Mouse (Mus musculus) erythroid progenitor cell, adult 5-6 weeks (primary cell): ENCODE data around the gene Cox14. TPM values are rescaled to one million over a fixed set of nuclear protein-coding genes. Genes with fewer than 3 reads are reported as not detected.

Source experiments
- ATAC-seq: replicated peaks from 2 replicates; pipeline ENCODE4 v1.8.0; 2016; ENCODE audit warnings: moderate number of reproducible peaks, mild to moderate bottlenecking, moderate TSS enrichment, inconsistent platforms; ENCODE audit not compliant: poor library complexity, low FRiP score, severe bottlenecking
- total RNA-seq, 2 experiments: library from RNA; stranded (forward) in 1 of 2; stranded (reverse) in 1 of 2; fragments of 150-400 nt in 1 of 2; fragments of 186-747, 209-891 nt in 1 of 2; gene quantifications; 2 replicates each; pipeline versions ENCODE4 v1.2.3 to v1.2.4; 2015 to 2017; ENCODE audit warnings: low replicate concordance in 2 of 2

The Cox14 gene
- total RNA-seq, 2 experiments from 2014 or later = 7.1 to 11.3 TPM

DNA sequence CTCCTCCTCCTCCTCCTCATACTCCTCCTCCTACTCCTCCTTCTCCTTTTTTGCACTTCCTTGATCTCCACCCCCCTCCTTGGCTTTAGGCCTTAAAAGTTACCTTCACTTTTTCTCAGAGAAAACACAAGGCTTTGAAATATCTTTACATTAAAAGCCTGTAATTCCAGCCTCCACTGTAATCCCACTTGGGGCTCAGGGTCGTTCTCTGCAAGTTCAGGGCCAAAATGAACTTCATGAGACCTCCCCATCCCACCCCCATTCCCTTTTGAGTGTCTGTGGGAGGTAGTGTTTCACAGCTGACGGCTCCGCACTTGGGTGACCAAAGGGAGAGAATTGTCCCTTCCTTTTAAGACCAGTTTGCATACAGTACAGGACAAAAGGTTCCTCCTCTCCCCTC lies 47.5 kb downstream of the Cox14 start:
- ATAC-seq = no peak

Other genes starting within 250 kb of the Cox14 start
- not detected in 2 replicates for gene Faim2, start 197.5 kb upstream of the Cox14 start, total RNA-seq (2015; ENCODE audit: low replicate concordance)
- 0.38 TPM in 1 of 2 replicates, not detected in the other for gene Faim2, start 197.5 kb upstream of the Cox14 start, total RNA-seq (2017; ENCODE audit: low replicate concordance)
- not detected in 2 replicates for gene Aqp2, start 146.6 kb upstream of the Cox14 start, total RNA-seq (2015; ENCODE audit: low replicate concordance)
- gene Aqp2, start 146.6 kb upstream of the Cox14 start, total RNA-seq (2017; ENCODE audit: low replicate concordance) = not detected in 2 replicates
- gene Aqp5, start 134.8 kb upstream of the Cox14 start, total RNA-seq (2015; ENCODE audit: low replicate concordance) = not detected in 2 replicates
- gene Aqp5, start 134.8 kb upstream of the Cox14 start, total RNA-seq (2017; ENCODE audit: low replicate concordance) = not detected in 2 replicates
- not detected in 2 replicates for gene Aqp6, start 124.2 kb upstream of the Cox14 start, total RNA-seq (2015; ENCODE audit: low replicate concordance)
- gene Aqp6, start 124.2 kb upstream of the Cox14 start, total RNA-seq (2017; ENCODE audit: low replicate concordance) = not detected in 2 replicates
- gene Racgap1, start 74.0 kb upstream of the Cox14 start, total RNA-seq (2015; ENCODE audit: low replicate concordance) = 248 and 272 TPM in 2 replicates
- 292 and 327 TPM in 2 replicates for gene Racgap1, start 74.0 kb upstream of the Cox14 start, total RNA-seq (2017; ENCODE audit: low replicate concordance)
- not detected in 2 replicates for gene Asic1, start 55.2 kb upstream of the Cox14 start, total RNA-seq (2015; ENCODE audit: low replicate concordance)
- gene Asic1, start 55.2 kb upstream of the Cox14 start, total RNA-seq (2017; ENCODE audit: low replicate concordance) = not detected in 2 replicates
- 15.5 and 18.0 TPM in 2 replicates for gene Smarcd1, start 23.5 kb upstream of the Cox14 start, total RNA-seq (2015; ENCODE audit: low replicate concordance)
- gene Smarcd1, start 23.5 kb upstream of the Cox14 start, total RNA-seq (2017; ENCODE audit: low replicate concordance) = 5.3 and 9.7 TPM in 2 replicates
- gene Gm17349, start 20.1 kb upstream of the Cox14 start, total RNA-seq (2015; ENCODE audit: low replicate concordance) = not detected in 2 replicates
- not detected in 2 replicates for gene Gm17349, start 20.1 kb upstream of the Cox14 start, total RNA-seq (2017; ENCODE audit: low replicate concordance)
- 2.1 and 2.9 TPM in 2 replicates for gene Gpd1, start 8.1 kb upstream of the Cox14 start, total RNA-seq (2015; ENCODE audit: low replicate concordance)
- gene Gpd1, start 8.1 kb upstream of the Cox14 start, total RNA-seq (2017; ENCODE audit: low replicate concordance) = 5.4 and 8.2 TPM in 2 replicates
- gene Cers5, start 47.3 kb downstream of the Cox14 start, total RNA-seq (2015; ENCODE audit: low replicate concordance) = 9.4 and 19.7 TPM in 2 replicates
- gene Cers5, start 47.3 kb downstream of the Cox14 start, total RNA-seq (2017; ENCODE audit: low replicate concordance) = 3.3 and 7.6 TPM in 2 replicates
- gene Lima1, start 149.8 kb downstream of the Cox14 start, total RNA-seq (2015; ENCODE audit: low replicate concordance) = 3.2 and 6.7 TPM in 2 replicates
- 2.1 and 5.3 TPM in 2 replicates for gene Lima1, start 149.8 kb downstream of the Cox14 start, total RNA-seq (2017; ENCODE audit: low replicate concordance)
- gene Fam186a, start 241.4 kb downstream of the Cox14 start, total RNA-seq (2015; ENCODE audit: low replicate concordance) = not detected in 2 replicates
- gene Fam186a, start 241.4 kb downstream of the Cox14 start, total RNA-seq (2017; ENCODE audit: low replicate concordance) = not detected in 2 replicates
- 28.5 and 40.7 TPM in 2 replicates for gene Larp4, start 244.4 kb downstream of the Cox14 start, total RNA-seq (2015; ENCODE audit: low replicate concordance)
- gene Larp4, start 244.4 kb downstream of the Cox14 start, total RNA-seq (2017; ENCODE audit: low replicate concordance) = 13.3 and 22.2 TPM in 2 replicates